Mouse (Mus musculus) myocyte (in vitro differentiated cells): ENCODE data around the gene Kirrel3.

Source experiments
- E2F4 ChIP-seq: IDR thresholded peaks from one replicate; pipeline ENCODE4 v1.6.1; 2011; ENCODE audit warnings: mild to moderate bottlenecking, control low read depth, moderate library complexity; ENCODE audit not compliant: insufficient read depth
- TCF12 ChIP-seq: IDR thresholded peaks from one replicate; pipeline ENCODE4 v1.6.1; 2011; ENCODE audit warnings: mild to moderate bottlenecking, control low read depth; ENCODE audit not compliant: poor library complexity, insufficient read depth, severe bottlenecking
- USF1 ChIP-seq: IDR thresholded peaks from one replicate; pipeline ENCODE4 v1.6.1; 2011; ENCODE audit warnings: low read depth, mild to moderate bottlenecking, control low read depth, moderate library complexity

GRCm38 (mm10) chr9:34600326-34600725 is 114.6 kb downstream of the Kirrel3 start:
- TF ChIP-seq USF1, result no peak
- no peak for TF ChIP-seq TCF12
- TF ChIP-seq E2F4, result no peak
